20 mouse cellular contexts compared by ENCODE assay signal in genomic region chr7:92696395-92696794, GRCm38 (mm10). TPM values are rescaled to one million over a fixed set of nuclear protein-coding genes. Genes with fewer than 3 reads are reported as not detected.
DNase-seq lines count a peak whose midpoint lies in the region; ATAC-seq and TF ChIP-seq lines count a peak whose summit lies in the region.
"Had no signal": no experiment of that assay in that cellular context is flagged by ENCODE, and none has a peak within 500 bp of the region (broad histone marks: within the 10 kb centered on the region; RNA-seq: fewer than 3 reads in every experiment).

No protein-coding gene starts in this region.

- H3K4me1 ChIP-seq in forebrain, postnatal 0 days (ENCODE audit: insufficient read depth), result no peaks in the 10 kb centered on the region
- no peaks in the 10 kb centered on the region for H3K4me1 ChIP-seq in forebrain, embryonic 12.5 days
- no peaks in the 10 kb centered on the region for H3K4me1 ChIP-seq in forebrain, embryonic 15.5 days
- H3K4me1 ChIP-seq in forebrain, embryonic 10.5 days, result no peaks in the 10 kb centered on the region; the same call in 1 of the 2 replicates
- H3K4me1 ChIP-seq: forebrain, embryonic 13.5 days; limb, embryonic 10.5 days; stomach, embryonic 15.5 days had no signal

- no peak overlapping the region for H3K9ac ChIP-seq in forebrain, postnatal 0 days
- H3K9ac ChIP-seq in forebrain, embryonic 12.5 days, result no peak overlapping the region
- no peak overlapping the region for H3K9ac ChIP-seq in forebrain, embryonic 15.5 days (replicated peaks)
- H3K9ac ChIP-seq: forebrain, embryonic 13.5 days; lung, embryonic 14.5 days; stomach, embryonic 15.5 days had no signal

- no peak overlapping the region for H3K4me3 ChIP-seq in forebrain, postnatal 0 days (ENCODE audit: low read depth, low read length)
- no peak overlapping the region for H3K4me3 ChIP-seq in forebrain, embryonic 12.5 days (replicated peaks)
- no peak overlapping the region for H3K4me3 ChIP-seq in forebrain, embryonic 15.5 days
- no peak overlapping the region for H3K4me3 ChIP-seq in forebrain, embryonic 10.5 days
- H3K4me3 ChIP-seq: forebrain, embryonic 13.5 days; heart, adult 2 months; limb, embryonic 10.5 days; stomach, embryonic 15.5 days had no signal

- TF ChIP-seq CTCF in forebrain, postnatal 0 days (IDR thresholded peaks at IDR 0.05; ENCODE audit: low read depth), result no peak
- TF ChIP-seq CTCF in brain, embryonic 14.5 days (IDR thresholded peaks at IDR 0.05; ENCODE audit: borderline replicate concordance, extremely low read depth, insufficient read depth, insufficient read length), result no peak

- 77% methylated on average over 3 of the region's 3 CpGs for WGBS in forebrain, postnatal 0 days
- WGBS in forebrain, embryonic 12.5 days, result 73% methylated on average over 3 of the region's 3 CpGs
- 92% methylated on average over 3 of the region's 3 CpGs for WGBS in forebrain, embryonic 15.5 days
- 80% methylated on average over 3 of the region's 3 CpGs for WGBS in forebrain, embryonic 10.5 days

- H3K36me3 ChIP-seq in forebrain, postnatal 0 days (ENCODE audit: insufficient read depth), result no peaks in the 10 kb centered on the region
- no peaks in the 10 kb centered on the region for H3K36me3 ChIP-seq in forebrain, embryonic 12.5 days (replicated peaks)
- H3K36me3 ChIP-seq in forebrain, embryonic 15.5 days, result no peaks in the 10 kb centered on the region
- no peaks in the 10 kb centered on the region for H3K36me3 ChIP-seq in forebrain, embryonic 10.5 days (replicated peaks)
- H3K36me3 ChIP-seq: limb, embryonic 10.5 days; stomach, embryonic 15.5 days had no signal

- no peak overlapping the region for H3K4me2 ChIP-seq in forebrain, postnatal 0 days (ENCODE audit: low read depth)
- no peak overlapping the region for H3K4me2 ChIP-seq in forebrain, embryonic 12.5 days
- H3K4me2 ChIP-seq in forebrain, embryonic 15.5 days (replicated peaks), result no peak overlapping the region
- H3K4me2 ChIP-seq: forebrain, embryonic 13.5 days; liver, embryonic 11.5 days; lung, embryonic 14.5 days; stomach, embryonic 15.5 days had no signal

- no peaks in the 10 kb centered on the region for H3K9me3 ChIP-seq in forebrain, postnatal 0 days (ENCODE audit: low read length)
- no peaks in the 10 kb centered on the region for H3K9me3 ChIP-seq in forebrain, embryonic 12.5 days
- no peaks in the 10 kb centered on the region for H3K9me3 ChIP-seq in forebrain, embryonic 15.5 days
- H3K9me3 ChIP-seq in forebrain, embryonic 10.5 days, result no peaks in the 10 kb centered on the region
- H3K9me3 ChIP-seq: forebrain, embryonic 13.5 days; limb, embryonic 10.5 days; stomach, embryonic 15.5 days had no signal

- 0 out of 2 replicates have a peak, but pooled peaks have one; percentile 34 for ATAC-seq in forebrain, postnatal 0 days
- ATAC-seq in forebrain, embryonic 12.5 days (ENCODE audit: low FRiP score), result no peak
- no peak for ATAC-seq in forebrain, embryonic 15.5 days (replicated peaks)
- ATAC-seq: forebrain, embryonic 13.5 days; midbrain, embryonic 16.5 days had no signal

- no peaks in the 10 kb centered on the region for H3K27me3 ChIP-seq in forebrain, postnatal 0 days (ENCODE audit: insufficient read depth, low read length)
- H3K27me3 ChIP-seq in forebrain, embryonic 12.5 days, result no peaks in the 10 kb centered on the region
- H3K27me3 ChIP-seq in forebrain, embryonic 15.5 days, result no peaks in the 10 kb centered on the region
- no peaks in the 10 kb centered on the region for H3K27me3 ChIP-seq in forebrain, embryonic 10.5 days (ENCODE audit: poor library complexity, severe bottlenecking)
- H3K27me3 ChIP-seq: CH12.LX; forebrain, embryonic 13.5 days; stomach, embryonic 15.5 days had no signal

- TF ChIP-seq POLR2A in brain, embryonic 14.5 days (IDR thresholded peaks at IDR 0.05; ENCODE audit: borderline replicate concordance, extremely low read depth, insufficient read depth, insufficient read length, poor library complexity, severe bottlenecking), result no peak

- DNase-seq in forebrain, postnatal 0 days, result no peak
- peak; percentile 17 for DNase-seq in lung, postnatal 10 days
- DNase-seq in lung, adult 18-20 months, result no peak
- peak; percentile 4 for DNase-seq in brain, embryonic 14.5 days (ENCODE audit: low read depth)
- peak; percentile 18 for DNase-seq in kidney, postnatal 10 days
- no peak for DNase-seq in forebrain, embryonic 10.5 days (ENCODE audit: extremely low spot score, low spot score)
- DNase-seq: cerebellum, adult 9-11 months; gastrocnemius, postnatal 14 days; heart, adult 2 months; heart, postnatal 36 days; layer of hippocampus, adult 9-11 months; lung, embryonic 14.5 days had no signal

- H3K27ac ChIP-seq in forebrain, postnatal 0 days (ENCODE audit: low read depth, low read length), result no peak overlapping the region
- no peak overlapping the region for H3K27ac ChIP-seq in forebrain, embryonic 12.5 days
- H3K27ac ChIP-seq in forebrain, embryonic 15.5 days (replicated peaks), result no peak overlapping the region
- no peak overlapping the region for H3K27ac ChIP-seq in forebrain, embryonic 10.5 days
- H3K27ac ChIP-seq: forebrain, embryonic 13.5 days; heart, adult 2 months; limb, embryonic 10.5 days; stomach, embryonic 15.5 days had no signal

RNA-seq across cellular contexts. Expression of gene Pcf11, which starts 26.7 kb away (rescaled TPM):
- 41.9 and 52.5 TPM in 2 replicates for total RNA-seq in forebrain, postnatal 0 days (2014; rRNA removed)
- 13.2 and 14.3 TPM in 2 replicates for polyA plus RNA-seq in forebrain, postnatal 0 days (2015; fragmentation: Nextera tagmentation; extraction: Ambion mirVana)
- 31.3 and 34.5 TPM in 2 replicates for polyA plus RNA-seq in forebrain, embryonic 12.5 days (2016; fragmentation: Nextera tagmentation; extraction: Ambion mirVana)
- 28.1 TPM in 2 replicates for polyA plus RNA-seq in brain, embryonic 14.5 days (2012; rRNA removed)
- polyA plus RNA-seq in forebrain, embryonic 15.5 days (2015; fragmentation: Nextera tagmentation; extraction: Ambion mirVana), result 24.0 and 24.1 TPM in 2 replicates
- 20.6 and 20.7 TPM in 2 replicates for polyA plus RNA-seq in forebrain, embryonic 10.5 days (2016; fragmentation: Nextera tagmentation; extraction: Ambion mirVana)

RNA-seq across cellular contexts. Expression of gene Rab30, which starts 45.0 kb away (rescaled TPM):
- total RNA-seq in forebrain, postnatal 0 days (2014; rRNA removed), result 25.3 and 36.1 TPM in 2 replicates
- polyA plus RNA-seq in forebrain, postnatal 0 days (2015; fragmentation: Nextera tagmentation; extraction: Ambion mirVana), result 14.7 and 15.0 TPM in 2 replicates
- polyA plus RNA-seq in forebrain, embryonic 12.5 days (2016; fragmentation: Nextera tagmentation; extraction: Ambion mirVana), result 21.7 and 22.0 TPM in 2 replicates
- 9.9 and 12.9 TPM in 2 replicates for polyA plus RNA-seq in brain, embryonic 14.5 days (2012; rRNA removed)
- polyA plus RNA-seq in forebrain, embryonic 15.5 days (2015; fragmentation: Nextera tagmentation; extraction: Ambion mirVana), result 19.8 and 20.7 TPM in 2 replicates
- polyA plus RNA-seq in forebrain, embryonic 10.5 days (2016; fragmentation: Nextera tagmentation; extraction: Ambion mirVana), result 12.2 and 15.6 TPM in 2 replicates

RNA-seq across cellular contexts. Expression of gene Ankrd42, which starts 59.5 kb away (rescaled TPM):
- 28.7 and 30.8 TPM in 2 replicates for total RNA-seq in forebrain, postnatal 0 days (2014; rRNA removed)
- 12.2 and 22.0 TPM in 2 replicates for polyA plus RNA-seq in forebrain, postnatal 0 days (2015; fragmentation: Nextera tagmentation; extraction: Ambion mirVana)
- 11.9 and 15.4 TPM in 2 replicates for polyA plus RNA-seq in forebrain, embryonic 12.5 days (2016; fragmentation: Nextera tagmentation; extraction: Ambion mirVana)
- polyA plus RNA-seq in brain, embryonic 14.5 days (2012; rRNA removed), result 7.7 and 12.0 TPM in 2 replicates
- polyA plus RNA-seq in forebrain, embryonic 15.5 days (2015; fragmentation: Nextera tagmentation; extraction: Ambion mirVana), result 16.1 and 17.2 TPM in 2 replicates
- polyA plus RNA-seq in forebrain, embryonic 10.5 days (2016; fragmentation: Nextera tagmentation; extraction: Ambion mirVana), result 10.1 and 10.7 TPM in 2 replicates

Comparison
In these comparisons a context has a peak if more than half of its experiments do, and no peak if none do; other contexts are left out.
1. DNase-seq: peak in lung, postnatal 10 days (single experiment), brain, embryonic 14.5 days (single experiment) and kidney, postnatal 10 days (single experiment); none in forebrain, postnatal 0 days (single experiment), lung, adult 18-20 months (0 of 2) and forebrain, embryonic 10.5 days (single experiment).